In genomic region chr11:26073638-26074294, GRCm38 (mm10) we compare ENCODE assay signal across 8 mouse cellular contexts.
A peak's percentile ranks its signal among the peaks of the same experiment; 100 is the strongest.
DNase-seq lines count a peak whose midpoint lies in the region; ATAC-seq lines count a peak whose summit lies in the region.

No protein-coding gene starts in this region.

- H3K27me3 ChIP-seq in limb, embryonic 10.5 days (ENCODE audit: low read depth, poor library complexity, severe bottlenecking) = no peaks in the 10 kb centered on the region
- no peaks in the 10 kb centered on the region for H3K27me3 ChIP-seq in neural tube, embryonic 12.5 days (replicated peaks)

- no peak overlapping the region for H3K4me3 ChIP-seq in limb, embryonic 10.5 days
- no peak overlapping the region for H3K4me3 ChIP-seq in neural tube, embryonic 12.5 days

- H3K9ac ChIP-seq in neural tube, embryonic 12.5 days = no peak overlapping the region

- DNase-seq in heart, adult 18-20 months = peak; percentile 7 to 13
- no peak for DNase-seq in heart, adult 9 months (ENCODE audit: low spot score in 2 of 2)
- peak; percentile 8 for DNase-seq in cerebellum, adult 9-11 months
- peak; percentile 49 to 69 for DNase-seq in frontal cortex, postnatal 10 days (ENCODE audit: low spot score in 2 of 2)
- DNase-seq in kidney, adult 9 months = peak; percentile 25
- peak; percentile 38 for DNase-seq in limb, embryonic 10.5 days (ENCODE audit: low spot score)
- no peak for DNase-seq in spleen, postnatal 36 days (ENCODE audit: low spot score in 2 of 2)

- H3K4me2 ChIP-seq in neural tube, embryonic 12.5 days (replicated peaks) = no peak overlapping the region

- H3K27ac ChIP-seq in limb, embryonic 10.5 days = no peak overlapping the region
- no peak overlapping the region for H3K27ac ChIP-seq in neural tube, embryonic 12.5 days

- H3K4me1 ChIP-seq in limb, embryonic 10.5 days = peaks cover 12% of the 10 kb centered on the region
- no peaks in the 10 kb centered on the region for H3K4me1 ChIP-seq in neural tube, embryonic 12.5 days

- peak; percentile 72 for ATAC-seq in neural tube, embryonic 12.5 days (ENCODE audit: low FRiP score, low read depth)

- H3K9me3 ChIP-seq in limb, embryonic 10.5 days (replicated peaks) = no peaks in the 10 kb centered on the region
- no peaks in the 10 kb centered on the region for H3K9me3 ChIP-seq in neural tube, embryonic 12.5 days

- no peaks in the 10 kb centered on the region for H3K36me3 ChIP-seq in limb, embryonic 10.5 days
- no peaks in the 10 kb centered on the region for H3K36me3 ChIP-seq in neural tube, embryonic 12.5 days

- 54% methylated on average over 8 of the region's 8 CpGs for WGBS in limb, embryonic 10.5 days
- WGBS in neural tube, embryonic 12.5 days = 50% methylated on average over 8 of the region's 8 CpGs

Comparison
In these comparisons a context has a peak if more than half of its experiments do, and no peak if none do; other contexts are left out.
1. DNase-seq: peak in heart, adult 18-20 months (2 of 2), cerebellum, adult 9-11 months (single experiment), frontal cortex, postnatal 10 days (2 of 2), kidney, adult 9 months (single experiment) and limb, embryonic 10.5 days (single experiment); none in heart, adult 9 months (0 of 2) and spleen, postnatal 36 days (0 of 2).